Mouse (Mus musculus) midbrain, embryonic 14.5 days (tissue): ENCODE data around the gene Gm4881. TPM values are rescaled to one million over a fixed set of nuclear protein-coding genes. Genes with fewer than 3 reads are reported as not detected.

Experiments
- ATAC-seq: fragments of 200-750 bp; cut with Nextera tagmentation; 2 replicates; pipeline ENCODE4 v1.8.0; 2017; ENCODE audit warnings: moderate number of reproducible peaks, moderate library complexity; ENCODE audit not compliant: low FRiP score, low TSS enrichment
- DNase-seq: peaks from one replicate; pipeline ENCODE4 v3.0.0-alpha.2; 2015
- H3K27ac ChIP-seq: fragments of 300-500 bp; sonication (generic); replicated peaks from 2 replicates; pipeline ENCODE4 v1.5.1; 2014; ENCODE audit warnings: mild to moderate bottlenecking, low read depth, low read length, moderate library complexity
- H3K27me3 ChIP-seq: fragments of 300-500 bp; sonication (generic); 2 replicates; pipeline ENCODE4 v1.6.1; 2014; ENCODE audit warnings: low read length, control low read depth, mixed read lengths; ENCODE audit not compliant: control insufficient read depth, insufficient read depth
- H3K36me3 ChIP-seq: fragments of 300-500 bp; sonication (generic); 2 replicates; pipeline ENCODE4 v1.6.1; 2014; ENCODE audit warnings: low read length, control low read depth; ENCODE audit not compliant: control insufficient read depth, insufficient read depth
- H3K4me1 ChIP-seq: fragments of 300-500 bp; sonication (generic); 2 replicates; pipeline ENCODE4 v1.6.1; 2014; ENCODE audit warnings: mild to moderate bottlenecking, antibody characterized with exemption, low read length, control low read depth; ENCODE audit not compliant: control insufficient read depth, insufficient read depth
- H3K4me2 ChIP-seq: fragments of 300-500 bp; sonication (generic); 2 replicates; pipeline ENCODE4 v1.6.1; 2014; ENCODE audit warnings: mild to moderate bottlenecking, low read length, moderate library complexity
- H3K4me3 ChIP-seq: fragments of 300-500 bp; sonication (generic); replicated peaks from 2 replicates; pipeline ENCODE4 v1.5.1; 2014; ENCODE audit warnings: low read depth, low read length
- H3K9ac ChIP-seq: fragments of 300-500 bp; sonication (generic); replicated peaks from 2 replicates; pipeline ENCODE4 v1.6.1; 2014; ENCODE audit warnings: mild to moderate bottlenecking, low read length, moderate library complexity
- H3K9me3 ChIP-seq: fragments of 300-500 bp; sonication (generic); 2 replicates; pipeline ENCODE4 v1.6.1; 2016; ENCODE audit warnings: low read length, control low read depth, mixed read lengths; ENCODE audit not compliant: control insufficient read depth
- WGBS: fragments of 180-500 bp; shearing (Covaris S2); extraction: QIAGEN DNeasy Blood & Tissue Kit; methylation state at CpG from one replicate; pipeline ENCODE4 v1.1.7; 2014; 5-methylcytosine and 5-hydroxymethylcytosine counted together
- polyA plus RNA-seq: library from polyadenylated mRNA; unstranded; fragments of >200 nt; fragmentation: Nextera tagmentation; extraction: Ambion mirVana; gene quantifications from 2 replicates; pipeline ENCODE4 v1.2.1, GENCODE M21; 2014

Gene Gm4881
- polyA plus RNA-seq, 1 experiment from 2014 or later, result 6.1 TPM

DNA sequence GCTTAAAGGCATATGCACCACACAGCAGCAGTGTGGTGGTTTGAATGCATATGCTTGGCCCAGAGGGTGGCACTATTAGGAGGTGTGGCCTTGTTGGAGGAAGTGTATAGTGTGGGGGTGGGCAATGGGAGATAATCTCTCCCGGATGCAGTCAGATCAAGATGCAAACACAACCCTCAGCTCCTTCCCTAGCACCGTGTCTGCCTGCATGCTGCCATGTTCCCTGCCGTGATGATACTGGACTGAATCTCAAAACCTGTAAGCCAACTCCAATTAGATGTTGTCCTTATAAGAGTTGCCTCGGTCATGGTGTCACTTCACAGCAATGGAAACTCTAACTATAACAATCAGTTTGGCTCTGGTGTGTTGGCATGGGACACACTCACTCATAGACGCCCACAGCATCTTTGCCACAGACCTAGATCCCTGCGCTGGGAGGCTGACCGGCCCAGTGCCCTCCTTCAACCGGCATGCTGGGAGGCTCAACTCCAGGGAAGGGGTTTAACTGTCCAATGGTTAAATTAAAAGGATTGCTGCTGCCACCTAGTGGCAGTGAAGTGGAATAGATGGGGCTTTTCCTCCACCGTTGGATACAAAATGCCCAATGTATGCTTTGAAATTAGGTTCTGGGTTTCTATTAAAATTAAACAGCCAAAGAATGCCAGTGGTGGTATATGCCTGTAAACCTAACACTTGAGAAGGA, 30.8 kb upstream of the Gm4881 start:
- Histone ChIP-seq H3K27me3 (no peaks in the 10 kb centered on the region), H3K9ac (no peak overlapping the region), H3K4me3 (no peak overlapping the region), H3K27ac (no peak overlapping the region), H3K9me3 (no peaks in the 10 kb centered on the region), H3K4me1 (no peaks in the 10 kb centered on the region), H3K36me3 (peaks cover 29% of the 10 kb centered on the region), H3K4me2 (no peak overlapping the region)
- ATAC-seq (no peak), DNase-seq (peak; percentile 82)
- WGBS, result 28% methylated on average over 9 of the region's 9 CpGs

DNA sequence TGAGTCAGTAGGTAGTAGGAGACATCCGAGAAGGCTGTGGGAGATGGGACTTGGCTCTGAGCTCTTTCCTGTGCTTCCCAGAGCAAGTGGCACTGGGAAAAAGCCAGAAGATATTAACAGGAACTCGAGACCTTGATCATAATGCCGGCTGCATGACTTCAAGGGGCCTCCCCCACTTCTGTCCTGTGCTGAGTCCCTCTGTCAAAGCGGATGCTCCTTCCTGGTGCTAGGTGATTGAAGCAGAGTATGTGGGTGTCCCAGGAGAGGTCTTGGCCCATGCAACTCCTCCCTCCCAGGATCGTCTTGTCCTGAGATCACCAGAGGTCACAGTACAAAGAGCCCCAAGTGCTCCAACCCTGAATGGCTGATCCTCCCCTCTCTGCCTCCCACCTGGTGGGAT, 29.6 kb upstream of the Gm4881 start:
- Histone ChIP-seq H3K9me3 (no peaks in the 10 kb centered on the region), H3K9ac (no peak overlapping the region), H3K4me1 (no peaks in the 10 kb centered on the region), H3K4me2 (no peak overlapping the region), H3K4me3 (no peak overlapping the region), H3K36me3 (peaks cover 21% of the 10 kb centered on the region), H3K27me3 (no peaks in the 10 kb centered on the region), H3K27ac (no peak overlapping the region)
- ATAC-seq (no peak), DNase-seq (no peak)
- WGBS, result 79% methylated on average over 5 of the region's 5 CpGs

DNA sequence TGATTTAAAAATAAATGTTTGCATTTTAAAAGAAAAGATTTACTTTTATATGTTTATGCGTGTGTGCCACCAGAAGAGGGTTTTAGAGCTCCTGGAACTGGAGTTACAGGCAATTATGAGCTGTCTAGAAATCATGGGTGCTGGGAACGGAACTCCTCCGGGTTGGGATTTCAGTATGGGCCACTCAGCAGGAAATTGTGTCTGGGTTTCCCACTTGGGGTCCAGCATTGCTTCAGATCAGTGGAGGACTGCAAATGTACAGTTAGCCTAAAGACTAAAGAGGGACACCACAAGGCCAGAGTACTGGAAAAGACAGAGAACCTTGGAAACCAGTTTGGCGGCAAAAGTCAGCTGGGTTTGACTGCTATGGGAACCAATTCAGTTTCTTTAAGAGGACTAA, 28.9 kb upstream of the Gm4881 start:
- H3K9ac ChIP-seq, result no peak overlapping the region
- no peak for ATAC-seq
- DNase-seq, result no peak
- H3K4me1 ChIP-seq, result no peaks in the 10 kb centered on the region
- no peak overlapping the region for H3K27ac ChIP-seq
- no peaks in the 10 kb centered on the region for H3K27me3 ChIP-seq
- no peak overlapping the region for H3K4me3 ChIP-seq
- H3K9me3 ChIP-seq, result no peaks in the 10 kb centered on the region
- H3K36me3 ChIP-seq, result peaks cover 14% of the 10 kb centered on the region
- H3K4me2 ChIP-seq, result no peak overlapping the region
- 86% methylated on average over 4 of the region's 4 CpGs for WGBS

DNA sequence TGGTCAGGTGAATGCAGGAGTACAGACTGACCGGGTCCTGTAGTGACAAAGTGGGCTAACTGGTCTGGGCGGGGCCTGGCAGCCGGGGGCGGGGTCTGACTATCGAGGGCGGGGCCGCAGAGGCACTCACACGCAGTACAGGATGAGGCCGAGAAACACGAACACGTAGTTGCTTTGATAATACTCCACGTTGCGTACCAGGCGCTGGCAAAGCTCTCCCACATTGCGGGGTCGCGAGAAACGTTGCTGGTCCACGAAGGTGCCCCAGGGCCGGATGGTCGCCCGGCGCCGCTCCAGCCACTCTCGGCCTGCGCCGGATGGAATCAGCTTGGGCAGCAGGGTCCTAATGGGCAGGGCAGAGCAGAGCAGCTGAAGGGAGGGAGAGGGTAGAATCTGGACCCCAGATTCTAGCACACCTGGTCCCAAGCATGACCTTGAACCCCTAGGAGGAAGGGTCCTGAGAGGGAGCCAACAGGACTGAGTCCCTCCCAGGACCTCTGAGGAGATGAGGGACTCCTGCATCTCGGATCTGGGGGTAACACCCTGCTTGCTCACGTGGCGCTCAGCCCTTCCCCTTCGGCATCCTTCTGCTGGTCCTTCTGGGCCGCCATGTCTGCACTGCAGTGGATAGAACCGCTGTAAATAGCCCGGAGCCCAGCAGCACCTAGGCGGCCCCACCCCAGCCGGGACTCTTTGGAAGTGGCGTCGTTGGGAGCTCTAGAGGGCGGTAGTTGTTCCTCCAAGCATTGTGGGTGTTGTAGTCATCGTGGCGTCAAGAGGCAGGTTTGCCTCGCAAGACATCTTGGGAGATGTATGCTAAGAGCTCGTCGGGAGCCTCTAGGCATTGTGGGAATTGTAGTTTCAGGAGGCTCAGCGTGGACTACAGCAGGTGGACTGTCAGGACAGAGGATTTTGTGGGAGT, 27.9 kb upstream of the Gm4881 start, which contains the start of gene Rabac1:
Gene Rabac1 (minus strand): TSS at position 783 of the 922 bp plus-strand sequence.
- Histone ChIP-seq H3K27me3 (no peaks in the 10 kb centered on the region), H3K4me3 (peak within 1 kb of the TSS; percentile 73), H3K4me2 (peak within 1 kb of the TSS; percentile 74), H3K4me1 (no peaks in the 10 kb centered on the region), H3K9me3 (no peaks in the 10 kb centered on the region), H3K27ac (peak within 1 kb of the TSS; percentile 72), H3K36me3 (peaks cover 4% of the 10 kb centered on the region), H3K9ac (peak within 1 kb of the TSS; percentile 72)
- WGBS, result under 1% methylated on average over 45 of the region's 45 CpGs
- DNase-seq (peak; percentile 96), ATAC-seq (peak; percentile 90)

DNA sequence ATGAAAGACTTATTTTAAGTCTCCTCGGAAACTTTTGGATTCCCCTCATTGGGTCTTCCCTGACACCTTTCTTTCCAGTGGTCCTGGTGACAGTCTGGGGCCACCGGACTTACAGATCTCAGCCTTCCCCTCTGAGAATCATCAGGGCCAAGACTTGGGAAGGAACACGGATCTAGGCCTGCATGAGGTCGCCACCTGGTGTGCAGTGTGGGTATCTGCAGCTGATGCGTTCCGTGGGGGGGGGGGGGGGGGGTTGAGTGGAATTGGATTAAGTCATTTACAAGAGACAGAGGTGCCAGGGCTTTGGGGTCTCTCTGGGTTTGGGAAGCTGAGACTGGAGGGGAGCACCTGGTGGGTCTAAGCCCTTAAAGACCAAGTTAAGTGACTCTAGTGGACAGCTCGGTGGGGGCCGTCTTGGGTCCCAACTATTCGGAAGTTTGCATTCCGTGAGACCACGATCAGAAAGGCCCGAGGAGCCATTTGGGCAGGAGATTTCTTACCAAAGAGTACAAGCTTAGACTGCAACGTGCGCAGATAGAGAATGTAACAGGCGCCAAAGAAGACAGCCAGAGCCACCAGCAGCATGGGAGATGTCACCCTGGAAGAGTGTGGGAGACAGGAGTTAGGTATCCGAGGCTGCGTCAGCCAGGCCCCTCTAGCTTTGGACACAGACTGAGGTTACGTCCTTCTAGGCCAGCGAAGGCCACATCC, 27.1 kb upstream of the Gm4881 start:
- Histone ChIP-seq H3K4me2 (peak overlapping the region; percentile 74), H3K27me3 (no peaks in the 10 kb centered on the region), H3K4me3 (peak overlapping the region; percentile 73), H3K9me3 (no peaks in the 10 kb centered on the region), H3K36me3 (0 out of 2 replicates have a peak, but pooled peaks cover 4% of the 10 kb centered on the region), H3K27ac (peak overlapping the region; percentile 72), H3K9ac (peak overlapping the region; percentile 72), H3K4me1 (no peaks in the 10 kb centered on the region)
- ATAC-seq (no peak), DNase-seq (peak; percentile 75)
- WGBS, result 9% methylated on average over 19 of the region's 19 CpGs

DNA sequence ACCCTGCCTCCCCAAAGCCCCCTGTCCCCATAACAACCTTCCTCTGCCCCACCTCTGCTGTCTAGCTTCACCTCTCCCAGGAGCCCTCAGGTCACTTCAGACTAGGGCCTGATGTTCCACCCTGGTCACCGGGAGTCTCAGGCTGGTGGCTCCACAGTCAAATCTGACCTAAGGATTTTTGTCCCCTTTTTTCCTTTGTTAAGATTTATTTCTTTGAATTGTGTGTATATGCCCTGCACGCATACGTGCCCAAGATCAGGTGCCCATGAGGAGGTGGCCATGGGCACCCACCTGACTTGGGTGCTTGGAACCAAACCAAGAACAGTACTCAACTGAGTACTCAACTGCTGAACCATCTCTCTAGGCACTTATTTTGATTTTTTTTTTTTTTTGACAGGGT, 26.0 kb upstream of the Gm4881 start:
- H3K9me3 ChIP-seq, result no peaks in the 10 kb centered on the region
- H3K36me3 ChIP-seq, result 0 out of 2 replicates have a peak, but pooled peaks cover 4% of the 10 kb centered on the region
- H3K4me3 ChIP-seq, result no peak overlapping the region
- H3K4me2 ChIP-seq, result no peak overlapping the region
- no peak overlapping the region for H3K27ac ChIP-seq
- 94% methylated on average over 3 of the region's 3 CpGs for WGBS
- H3K9ac ChIP-seq, result no peak overlapping the region
- no peak for ATAC-seq
- DNase-seq, result no peak
- H3K27me3 ChIP-seq, result no peaks in the 10 kb centered on the region
- H3K4me1 ChIP-seq, result no peaks in the 10 kb centered on the region

DNA sequence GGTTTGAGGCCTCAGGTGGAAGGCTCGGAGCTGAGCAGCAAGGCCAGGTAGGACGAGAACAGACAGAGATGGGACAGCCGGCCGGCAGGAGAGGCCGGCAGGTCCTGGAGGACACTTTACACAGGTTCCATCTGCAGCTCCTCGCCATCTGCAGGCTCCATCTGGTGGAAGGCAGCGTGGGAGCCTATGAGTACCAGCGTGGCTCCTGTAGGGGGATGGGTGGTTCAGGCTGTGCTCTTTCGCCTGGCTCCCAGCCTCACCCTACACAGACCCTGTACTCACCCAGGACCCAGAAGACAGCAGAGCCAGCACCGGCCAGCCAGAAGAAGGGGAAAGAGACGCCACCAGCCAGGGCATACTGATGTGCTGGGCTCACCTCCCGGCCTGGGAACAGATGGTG, 25.5 kb upstream of the Gm4881 start:
- Histone ChIP-seq H3K27me3 (no peaks in the 10 kb centered on the region), H3K9me3 (no peaks in the 10 kb centered on the region), H3K4me1 (no peaks in the 10 kb centered on the region), H3K36me3 (0 out of 2 replicates have a peak, but pooled peaks cover 4% of the 10 kb centered on the region), H3K9ac (no peak overlapping the region), H3K27ac (no peak overlapping the region), H3K4me3 (no peak overlapping the region), H3K4me2 (no peak overlapping the region)
- WGBS, result 75% methylated on average over 12 of the region's 12 CpGs
- ATAC-seq (no peak), DNase-seq (no peak)

DNA sequence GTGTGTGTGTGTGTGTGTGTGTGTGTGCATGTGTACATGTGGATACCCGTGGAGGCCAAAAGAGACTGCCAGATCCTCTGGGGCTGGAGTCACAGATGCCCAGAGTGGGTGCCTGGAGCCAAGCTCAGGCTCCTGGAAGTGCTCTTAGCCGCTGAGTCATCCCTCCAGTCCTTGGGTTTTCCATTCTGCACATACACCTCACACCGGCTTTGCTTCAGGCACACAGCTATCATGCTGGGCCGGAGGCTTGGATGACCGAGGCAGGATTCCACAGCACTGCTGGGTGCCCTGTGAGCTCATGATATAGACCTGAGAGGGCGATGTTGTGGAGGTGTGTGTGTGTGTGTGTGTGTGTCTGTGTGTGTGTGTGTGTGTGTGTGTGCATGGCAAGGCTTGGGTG, 24.2 kb upstream of the Gm4881 start:
- Histone ChIP-seq H3K27me3 (no peaks in the 10 kb centered on the region), H3K4me1 (no peaks in the 10 kb centered on the region), H3K9me3 (no peaks in the 10 kb centered on the region), H3K36me3 (0 out of 2 replicates have a peak, but pooled peaks cover 4% of the 10 kb centered on the region), H3K27ac (no peak overlapping the region), H3K4me2 (no peak overlapping the region), H3K9ac (no peak overlapping the region), H3K4me3 (no peak overlapping the region)
- no peak for DNase-seq
- no peak for ATAC-seq
- WGBS, result 77% methylated on average over 6 of the region's 6 CpGs
